Mouse (Mus musculus): Measurements from ENCODE around the gene Prss43.

DNA sequence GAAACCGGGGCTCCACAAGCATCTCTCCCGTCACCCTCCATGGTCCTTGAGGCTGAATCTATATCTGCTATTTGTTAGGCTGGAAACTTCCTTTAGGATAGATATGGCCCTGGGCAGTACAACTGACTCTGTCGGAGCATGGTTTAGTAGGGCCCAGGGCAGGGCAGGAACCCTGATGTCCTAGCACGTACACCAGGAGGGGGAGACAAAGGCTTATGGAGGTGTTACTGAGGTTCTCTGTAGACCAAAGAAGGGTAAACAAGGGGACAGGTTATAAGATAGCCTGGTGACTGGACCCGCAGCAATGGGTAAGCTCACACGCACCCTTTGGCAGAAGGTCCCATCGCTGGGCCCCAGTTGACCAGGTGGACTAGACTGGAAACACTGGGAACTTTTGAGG, 47.9 kb upstream of the Prss43 start:
- TF ChIP-seq CTCF (IDR thresholded peaks at IDR 0.05; ENCODE audit: extremely low read depth, insufficient read depth, insufficient read length, insufficient replicate concordance) = no peak
- no peak for TF ChIP-seq POLR2A (IDR thresholded peaks at IDR 0.05; ENCODE audit: low read depth, low read length)
